Mouse (Mus musculus): ENCODE results near the gene Muc13.

Muc13 gene

GRCm38 (mm10) chr16:33863208-33863751 is 69.4 kb downstream of the Muc13 start:
- ATAC-seq (ENCODE audit: low TSS enrichment): no peak

Measured in frontal cortex, adult (tissue).